Mouse (Mus musculus) urinary bladder, postnatal 14 days (tissue): Measurements from ENCODE around the gene Ptpn14.
A peak's percentile ranks its signal among the peaks of the same experiment; 100 is the strongest.

ENCODE experiments used
- DNase-seq: peaks from one replicate; pipeline ENCODE4 v3.0.0; 2021; ENCODE audit warnings: low spot score

Gene Ptpn14

DNA sequence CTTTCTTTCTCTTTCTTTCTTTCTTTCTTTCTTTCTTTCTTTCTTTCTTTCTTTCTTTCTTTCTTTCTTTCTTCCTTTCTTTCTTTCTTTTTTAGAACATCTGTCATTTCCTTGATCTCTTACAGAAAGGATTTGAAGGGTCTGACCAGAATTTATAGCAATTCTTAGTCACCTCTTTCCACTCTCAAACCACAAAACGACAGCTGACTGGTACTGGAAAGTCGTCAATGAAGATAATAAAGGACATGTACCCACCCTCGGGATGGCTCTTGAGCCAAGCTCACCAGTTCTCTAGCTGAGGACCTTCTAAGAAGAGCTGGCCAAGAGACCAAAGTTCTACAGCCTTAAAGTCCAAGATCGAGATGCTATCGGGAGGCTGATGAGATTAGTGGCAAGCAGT, 9.5 kb upstream of the Ptpn14 start:
- no peak for DNase-seq

DNA sequence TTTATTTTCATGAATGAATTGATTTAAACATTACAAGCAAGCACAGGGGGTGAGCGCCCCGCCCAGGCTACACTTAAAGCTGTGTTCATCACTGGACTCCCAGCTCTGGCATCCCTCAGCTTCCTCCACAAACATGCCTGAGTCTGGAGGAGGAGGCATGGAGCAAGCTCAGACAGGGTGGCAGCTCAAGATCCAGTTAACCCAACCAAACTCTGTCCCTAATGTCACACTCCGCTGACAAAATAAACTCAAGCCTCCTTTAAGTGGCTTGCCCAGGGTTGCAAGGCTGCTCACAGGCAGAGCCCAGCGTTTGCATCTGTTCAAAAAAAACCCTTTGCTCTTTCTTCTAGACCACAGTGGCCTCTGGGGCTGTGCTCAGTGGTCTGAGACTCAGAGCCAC, 1.9 kb upstream of the Ptpn14 start:
- DNase-seq, result no peak

DNA sequence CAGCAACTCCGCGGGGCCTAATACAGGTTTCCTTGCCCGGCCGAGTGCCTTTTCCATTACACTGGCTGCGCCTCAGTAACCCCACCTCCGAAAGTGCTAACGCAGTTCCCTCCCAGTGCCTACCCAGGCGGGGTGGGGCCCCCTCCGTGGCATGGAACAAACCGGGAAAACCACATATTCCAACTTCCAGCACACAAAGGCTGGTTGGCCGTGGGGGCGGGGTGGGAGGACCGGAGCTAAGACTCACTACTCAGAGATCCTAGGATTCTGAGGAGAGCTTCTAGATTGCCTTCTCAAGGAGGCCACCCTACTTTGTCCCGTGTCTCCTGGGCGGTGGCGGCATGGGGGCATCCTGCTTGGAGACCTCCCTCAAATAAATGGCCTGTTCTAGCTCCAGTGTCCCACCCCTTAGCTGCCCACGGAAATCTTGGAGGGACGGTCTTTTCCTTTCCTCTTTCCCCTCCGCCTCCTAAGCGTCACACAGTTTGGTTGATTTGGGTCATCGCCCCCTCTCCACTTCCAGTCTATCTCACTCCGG, 653 bp upstream of the Ptpn14 start:
- peak; percentile 79 for DNase-seq

DNA sequence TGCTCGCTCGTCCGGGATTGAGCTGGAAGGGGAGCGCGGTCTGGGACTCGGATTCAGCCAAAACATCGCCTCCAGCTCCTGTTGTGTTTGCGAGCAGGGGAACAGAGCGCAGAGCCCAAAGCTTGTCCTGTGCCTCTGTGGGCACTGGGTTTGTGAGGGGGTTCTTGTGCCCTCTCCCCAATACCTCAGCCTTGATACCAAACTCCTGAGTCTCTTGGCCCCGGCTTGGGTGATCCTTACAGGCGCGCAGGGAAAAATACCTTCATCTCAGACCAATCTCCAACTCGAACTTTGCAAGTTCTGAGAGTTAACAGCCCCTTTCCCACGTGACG, 682 bp downstream of the Ptpn14 start:
- DNase-seq, result no peak

DNA sequence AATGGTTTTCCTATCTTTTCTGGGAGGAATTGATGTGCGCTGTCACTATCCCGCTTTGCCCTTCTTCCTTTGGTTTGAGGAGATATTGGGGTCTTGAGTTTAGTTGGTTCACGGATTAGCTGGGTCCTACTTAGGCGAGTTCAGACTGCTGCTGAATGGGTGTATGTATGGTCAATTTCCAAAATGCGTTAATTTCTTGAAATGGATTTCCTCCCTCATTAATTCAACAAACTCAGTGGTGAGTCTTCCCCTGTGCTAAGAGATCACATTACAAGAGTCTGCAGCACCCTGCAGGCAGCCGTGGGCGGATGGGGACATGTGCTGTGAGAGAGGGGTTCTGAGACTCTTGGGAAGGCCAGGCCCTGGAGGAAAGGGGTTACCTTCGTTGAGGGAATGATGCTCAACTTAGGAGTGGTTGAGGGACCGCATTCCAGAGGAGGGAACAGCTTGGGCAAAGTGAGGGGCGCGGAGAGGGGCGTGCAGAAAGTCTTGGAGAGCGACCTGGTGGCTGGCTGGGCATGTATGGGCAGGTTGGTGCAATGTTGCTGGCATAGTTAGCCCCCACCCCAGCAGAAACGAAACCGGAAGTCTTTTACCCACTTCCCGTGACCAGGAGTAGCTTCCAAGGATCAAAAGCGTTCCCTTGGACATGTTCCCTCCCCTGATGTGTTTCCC, 1.2 kb downstream of the Ptpn14 start:
- peak; percentile 51 for DNase-seq

DNA sequence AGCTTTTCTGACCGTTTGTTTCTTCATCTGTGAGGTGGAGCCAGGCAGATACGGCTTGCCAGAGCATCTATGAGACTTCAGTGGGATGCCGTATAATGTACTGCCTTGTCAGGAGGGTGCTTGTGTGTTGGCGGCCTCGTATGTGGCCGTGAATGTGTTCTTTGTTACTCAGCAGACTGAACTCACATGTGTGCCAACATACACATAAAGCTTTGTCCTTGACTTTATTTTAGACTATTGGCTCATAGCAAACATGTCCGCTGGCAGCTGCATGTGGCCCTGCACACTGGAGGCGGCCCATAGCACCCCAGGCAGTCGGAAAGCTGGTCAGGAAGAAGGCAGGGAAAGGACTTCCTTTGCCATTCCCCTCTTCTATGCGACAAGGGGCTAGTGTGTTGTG, 3.6 kb downstream of the Ptpn14 start:
- no peak for DNase-seq

DNA sequence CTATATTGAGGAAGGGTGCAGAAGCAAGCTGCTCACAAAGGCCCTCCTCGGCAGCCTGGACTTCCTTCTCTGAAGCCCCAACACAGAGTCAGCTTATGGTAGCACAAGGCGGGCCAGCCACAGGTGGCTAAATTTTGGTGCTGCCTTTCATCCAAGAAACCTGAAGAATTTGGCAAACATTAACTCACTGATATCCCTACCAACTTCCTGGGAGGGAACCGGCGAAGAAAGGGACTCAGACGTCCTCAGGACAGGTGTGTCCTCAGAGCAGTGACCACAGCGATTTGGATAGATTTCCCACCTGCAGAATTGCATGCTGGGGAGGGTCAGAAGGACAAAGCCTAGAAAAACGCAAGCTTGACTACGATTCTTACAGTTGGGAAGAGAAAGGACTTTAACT, 4.1 kb downstream of the Ptpn14 start:
- DNase-seq, result no peak

DNA sequence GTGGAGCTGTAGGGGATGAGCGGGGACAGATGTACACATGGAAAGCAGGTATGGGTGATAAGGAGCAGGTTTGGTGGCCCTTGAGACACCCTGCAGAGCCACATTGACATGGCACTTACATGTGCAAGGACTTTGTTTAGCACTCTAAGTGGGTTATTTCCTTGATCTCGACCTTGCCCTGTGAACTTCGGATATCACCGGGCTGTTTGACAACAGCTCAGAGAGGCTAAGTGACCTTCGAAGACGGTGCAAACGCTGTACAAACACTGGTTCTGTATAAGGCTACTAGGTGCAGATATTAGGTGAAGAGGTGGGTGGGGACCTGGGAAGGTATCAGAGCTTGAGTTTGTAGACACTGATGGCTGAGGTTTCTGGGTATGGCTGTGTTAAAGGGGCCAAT, 12.0 kb downstream of the Ptpn14 start:
- no peak for DNase-seq

DNA sequence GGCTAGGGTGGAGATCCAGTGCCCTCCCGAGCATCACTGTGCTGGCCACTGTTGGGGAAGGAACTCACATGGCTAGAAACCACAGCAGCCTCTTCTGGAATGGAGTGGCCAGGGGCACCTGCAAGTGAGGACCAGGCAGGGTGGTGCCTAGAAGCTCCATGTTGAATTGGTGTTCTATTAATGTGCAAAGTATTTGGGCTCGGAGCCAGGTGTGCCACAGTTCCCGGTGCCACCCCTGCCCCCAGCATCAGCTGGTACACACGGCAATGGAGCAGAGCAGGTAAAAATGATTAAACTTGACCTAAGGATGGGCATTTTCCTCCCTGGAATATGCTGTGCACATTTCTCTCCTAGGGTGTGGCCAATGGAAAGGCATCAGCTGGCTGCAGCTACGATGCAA, 14.0 kb downstream of the Ptpn14 start:
- DNase-seq, result no peak

DNA sequence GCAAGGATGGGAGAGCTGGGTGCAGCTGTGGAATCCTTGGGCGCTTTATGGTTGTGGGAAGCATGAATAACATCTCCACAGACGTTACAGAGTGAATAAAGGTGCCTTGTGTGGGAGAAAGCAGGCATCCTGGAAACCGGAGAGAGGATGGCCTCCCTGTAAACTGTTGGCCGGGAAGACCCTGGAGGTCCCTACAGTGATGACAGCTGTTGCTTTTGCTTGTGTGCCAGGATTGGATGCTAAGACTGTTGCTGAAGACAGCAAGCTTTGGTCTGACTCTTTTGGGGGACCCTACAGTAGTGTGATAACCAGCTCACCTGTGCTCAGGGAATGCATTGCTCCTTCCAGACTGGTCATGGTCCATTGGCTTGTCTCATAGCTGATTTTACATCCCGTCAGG, 15.1 kb downstream of the Ptpn14 start:
- DNase-seq, result no peak

DNA sequence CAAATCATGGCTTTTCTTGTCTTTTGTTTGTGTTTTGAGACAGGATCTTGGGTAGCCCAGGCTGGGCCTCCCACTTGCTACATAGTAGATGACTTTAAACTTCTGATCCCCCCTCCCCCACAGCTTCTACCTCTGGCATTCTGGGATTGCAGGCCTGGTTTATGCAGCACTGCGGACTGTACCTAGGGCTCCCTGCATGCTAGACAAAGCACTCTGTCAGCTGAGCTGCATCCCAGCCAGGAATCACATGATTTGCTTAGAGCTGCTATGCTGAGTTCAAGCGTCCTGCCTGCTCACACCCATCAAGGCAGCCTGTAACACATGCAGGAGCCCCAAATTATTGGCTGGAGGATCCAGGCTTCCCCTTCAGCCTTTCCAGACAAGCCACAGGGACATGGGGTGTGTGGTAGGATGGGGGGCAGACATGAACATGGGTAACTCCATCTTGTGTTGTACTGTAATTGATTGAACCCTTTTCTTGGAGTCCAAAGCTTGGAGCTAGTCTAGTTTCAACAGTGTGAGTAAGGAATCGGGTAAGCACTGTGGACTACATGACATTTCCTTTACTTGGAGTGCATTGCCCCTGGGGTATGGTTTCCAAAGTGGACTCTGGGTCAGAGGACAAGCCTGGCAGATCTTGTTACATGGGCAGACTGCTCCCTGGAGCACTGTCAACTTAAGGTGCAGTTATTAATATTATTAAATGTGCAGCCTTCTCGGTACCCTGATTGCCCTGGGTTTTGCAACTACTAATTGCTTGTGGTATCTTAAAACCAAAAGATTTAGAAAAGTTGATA, 17.0 kb downstream of the Ptpn14 start:
- no peak for DNase-seq

DNA sequence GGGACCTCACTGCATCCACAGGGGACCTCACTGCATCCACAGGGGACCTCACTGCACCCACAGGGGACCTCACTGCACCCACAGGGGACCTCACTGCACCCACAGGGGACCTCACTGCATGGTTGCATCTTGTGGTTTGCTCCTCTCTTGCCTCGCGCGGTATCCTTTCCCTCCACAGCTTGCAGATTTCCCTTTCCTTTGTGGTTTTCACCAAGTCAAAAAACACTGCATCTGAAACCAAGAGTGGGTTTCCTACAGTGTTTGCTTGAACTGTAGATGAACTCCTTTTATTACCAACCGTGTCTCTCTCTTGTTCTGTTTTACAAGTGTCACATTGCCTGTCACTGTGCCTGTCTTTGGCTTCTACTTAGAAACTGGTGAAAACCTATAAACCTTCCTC, 18.5 kb downstream of the Ptpn14 start:
- no peak for DNase-seq

DNA sequence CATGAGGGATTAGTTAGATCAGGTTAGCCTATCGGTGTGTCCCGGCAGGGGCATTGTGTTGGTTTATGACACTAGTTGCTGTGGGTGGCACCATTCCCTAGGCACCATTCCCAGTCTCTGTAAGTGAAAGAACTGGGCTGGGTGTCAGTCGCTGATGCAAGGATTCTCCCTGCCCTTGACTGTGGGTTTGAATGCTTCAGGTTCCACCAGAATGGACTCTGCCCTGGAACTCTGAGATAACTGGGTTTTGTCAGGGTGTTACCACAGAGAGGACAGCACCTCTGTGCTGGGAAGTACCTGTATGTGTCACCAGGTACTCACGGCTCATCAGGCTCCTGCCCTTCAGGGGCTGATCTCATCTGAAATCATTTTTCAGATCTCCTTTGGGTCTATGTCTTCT, 21.7 kb downstream of the Ptpn14 start:
- no peak for DNase-seq

DNA sequence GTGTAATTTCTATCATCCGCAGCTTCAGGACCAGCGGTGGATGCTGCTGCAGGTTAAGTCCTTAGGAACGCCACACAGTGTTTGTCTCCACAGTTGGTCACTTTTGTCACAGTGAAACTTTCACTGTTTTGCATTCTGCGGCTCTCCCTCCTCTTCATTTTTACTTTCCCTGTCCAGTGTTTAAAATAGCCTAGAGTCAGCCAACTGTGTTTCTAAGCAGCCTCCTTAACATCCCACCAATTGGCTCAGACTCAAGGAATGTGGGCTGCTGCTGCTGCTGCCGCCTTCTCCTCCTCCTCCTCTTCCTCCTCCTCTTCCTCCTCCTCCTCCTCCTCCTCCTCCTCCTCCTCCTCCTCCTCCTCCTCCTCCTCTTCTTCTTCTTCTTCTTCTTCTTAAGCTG, 22.2 kb downstream of the Ptpn14 start:
- DNase-seq, result no peak

DNA sequence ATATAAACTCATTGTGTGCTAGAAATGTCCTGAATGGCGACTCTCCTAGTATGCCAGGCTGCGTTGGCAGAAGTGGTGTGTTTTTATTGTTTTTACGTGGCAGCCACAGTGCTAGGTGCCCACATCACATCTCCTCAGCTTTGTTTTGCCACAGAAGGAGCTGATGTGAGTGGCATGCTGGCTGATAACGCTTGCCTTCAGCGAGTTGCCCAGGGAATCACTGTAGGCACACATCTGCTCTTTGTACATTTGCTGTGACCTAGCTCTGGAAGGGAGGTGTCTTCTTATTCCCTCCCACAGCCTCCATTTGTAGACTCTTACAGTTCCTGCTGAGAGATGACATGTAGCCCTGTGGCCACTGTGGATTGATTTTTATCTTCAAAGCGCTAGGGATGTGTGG, 24.2 kb downstream of the Ptpn14 start:
- DNase-seq, result no peak

DNA sequence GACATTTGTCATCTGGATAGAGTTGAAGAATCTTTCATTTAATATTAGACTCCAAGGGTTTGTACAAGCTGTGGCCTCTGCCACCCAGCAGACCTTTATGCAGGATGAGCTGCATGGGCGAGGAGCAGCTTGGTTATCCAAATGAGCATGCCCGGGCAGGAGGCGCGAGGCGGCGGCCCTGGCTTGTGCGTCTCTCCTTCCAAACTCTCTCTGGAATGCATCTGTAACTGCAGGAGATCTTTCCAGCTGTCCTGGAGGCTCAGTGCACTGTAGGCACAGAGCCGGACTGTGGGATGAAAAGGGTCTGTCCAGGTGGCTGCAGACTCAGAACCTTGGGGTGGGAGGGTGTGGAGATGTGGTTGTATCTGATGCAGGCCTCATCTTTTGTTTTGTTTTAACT, 27.0 kb downstream of the Ptpn14 start:
- DNase-seq, result peak; percentile 61

DNA sequence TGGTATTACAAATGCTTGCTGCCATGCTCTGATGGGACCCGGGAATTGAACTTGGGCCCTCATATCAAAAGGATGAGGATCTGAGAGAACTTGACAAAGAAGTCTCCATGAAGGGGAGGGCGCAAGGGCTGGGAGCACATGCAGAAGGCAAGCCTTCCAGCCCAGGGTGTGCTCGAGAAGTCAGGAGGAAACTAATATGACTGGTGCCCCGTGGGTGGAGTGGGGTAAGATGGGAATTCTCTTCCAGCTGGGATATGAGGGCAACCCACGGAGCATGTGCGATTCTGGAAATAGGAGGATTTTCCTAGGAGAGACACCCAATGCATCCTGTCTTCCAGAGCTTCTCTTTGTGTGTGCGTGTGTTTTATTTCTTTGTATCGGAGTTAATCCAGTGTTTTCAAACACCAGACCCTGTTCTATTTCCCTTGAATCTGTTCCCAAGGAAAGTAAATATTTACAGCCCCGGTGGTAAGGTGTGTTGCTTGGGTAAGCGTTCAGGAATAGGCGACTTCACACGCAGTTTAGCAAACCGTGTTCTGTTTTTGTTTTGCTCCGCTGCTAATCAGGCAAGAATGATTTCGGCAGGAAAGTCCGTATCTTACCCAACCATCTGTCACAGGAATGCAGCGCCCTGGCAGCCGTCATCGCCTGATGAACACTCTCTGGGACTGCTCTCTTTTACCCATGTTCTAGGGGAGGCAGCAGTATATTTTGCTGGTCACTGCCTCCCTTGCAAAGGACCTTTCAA, 28.4 kb downstream of the Ptpn14 start:
- DNase-seq, result peak; percentile 31

DNA sequence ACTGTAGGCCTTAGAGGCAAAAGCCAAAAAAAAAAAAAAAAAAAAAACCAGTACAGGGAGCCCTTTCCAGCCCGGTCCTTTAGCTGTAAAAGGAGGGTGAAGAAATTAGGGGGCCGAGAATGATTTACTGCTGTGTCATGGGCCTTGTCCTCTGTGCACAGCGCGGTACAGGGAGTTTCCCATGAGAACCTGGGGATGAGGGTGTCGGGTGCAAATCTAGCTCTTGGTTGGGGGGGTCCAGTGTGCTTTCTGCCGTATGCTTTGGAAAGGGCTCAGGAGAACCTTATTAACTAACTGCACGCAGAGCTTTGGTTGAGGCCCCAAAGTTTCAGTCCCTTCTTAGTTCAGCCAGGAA, 29.0 kb downstream of the Ptpn14 start:
- DNase-seq, result no peak

DNA sequence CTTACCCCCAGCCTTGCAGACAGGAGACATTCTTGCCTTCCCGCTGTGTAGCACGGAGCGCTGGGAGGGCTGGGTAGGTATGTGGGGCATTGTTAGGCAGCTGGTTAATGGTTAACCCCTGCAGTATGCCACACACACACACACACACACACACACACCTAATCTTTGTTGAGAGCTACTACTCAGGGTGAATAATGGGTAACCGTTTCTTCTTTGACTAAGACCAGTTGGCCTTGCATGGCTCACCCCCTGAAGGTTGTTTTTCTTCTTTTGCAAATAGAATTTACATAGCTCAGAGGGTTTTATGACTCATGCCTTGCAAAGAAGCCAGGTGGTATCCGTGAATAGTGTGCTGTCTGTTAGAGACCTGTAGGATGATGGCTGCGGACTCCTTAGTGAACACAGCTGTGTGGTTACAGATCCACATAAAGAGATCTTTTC, 33.5 kb downstream of the Ptpn14 start:
- peak; percentile 69 for DNase-seq

DNA sequence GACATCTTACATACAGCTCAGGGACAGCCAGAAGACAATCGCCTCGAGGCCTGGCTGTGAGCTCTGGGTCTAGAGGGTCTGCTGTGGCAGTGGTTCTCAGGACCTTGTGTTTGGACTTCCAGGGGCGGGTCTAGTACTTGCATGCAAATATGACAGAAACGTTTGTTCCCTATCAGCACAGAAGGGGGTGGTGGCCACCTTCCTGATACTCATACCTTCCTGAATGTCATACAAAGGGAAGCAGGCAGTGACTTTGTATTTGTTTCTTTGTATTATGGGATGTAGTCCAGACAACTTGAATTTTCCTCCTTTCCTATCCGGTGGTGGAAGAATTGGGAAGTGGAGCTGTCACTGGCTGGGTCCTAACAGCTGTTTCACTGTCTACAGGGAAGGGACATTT, 36.2 kb downstream of the Ptpn14 start:
- DNase-seq, result no peak

DNA sequence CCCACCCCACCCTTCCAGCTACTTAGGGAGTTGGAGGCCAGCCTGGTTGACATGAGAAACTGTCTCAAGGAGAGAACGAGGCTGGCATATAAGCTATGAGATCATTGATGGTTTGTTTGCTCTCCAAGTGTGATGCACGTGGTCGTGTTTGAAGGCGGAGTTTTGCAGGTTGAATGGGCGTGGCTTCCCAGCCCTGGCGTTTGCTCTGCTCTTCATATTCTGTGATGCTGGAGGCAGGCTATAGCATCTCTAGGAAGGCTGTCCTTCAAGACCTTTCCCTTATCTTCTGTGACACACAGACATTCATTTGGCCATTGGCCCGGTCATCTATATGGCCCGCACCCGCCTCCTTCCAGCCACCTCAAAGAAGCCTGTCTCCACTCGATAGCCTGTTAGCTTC, 39.1 kb downstream of the Ptpn14 start:
- DNase-seq, result no peak

DNA sequence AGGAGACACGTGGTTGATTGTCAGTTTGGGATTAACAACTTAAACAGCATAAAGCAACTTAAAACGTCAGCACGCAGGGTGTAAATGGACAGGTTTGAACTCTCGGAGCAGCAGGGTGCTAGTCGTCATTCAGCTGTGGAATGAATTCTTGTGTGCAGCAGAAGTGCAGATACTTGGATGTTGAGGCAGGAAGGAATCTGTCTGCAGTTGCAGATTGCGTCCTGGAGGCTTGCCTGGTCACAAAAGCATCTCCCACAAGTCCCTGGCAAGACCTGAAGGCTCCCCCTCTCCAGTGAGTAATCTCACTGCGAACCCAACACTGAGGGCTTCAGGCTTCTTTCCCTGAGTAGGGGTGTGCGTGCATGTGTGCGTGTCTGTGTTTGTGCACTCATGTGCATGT, 39.8 kb downstream of the Ptpn14 start:
- DNase-seq, result no peak

DNA sequence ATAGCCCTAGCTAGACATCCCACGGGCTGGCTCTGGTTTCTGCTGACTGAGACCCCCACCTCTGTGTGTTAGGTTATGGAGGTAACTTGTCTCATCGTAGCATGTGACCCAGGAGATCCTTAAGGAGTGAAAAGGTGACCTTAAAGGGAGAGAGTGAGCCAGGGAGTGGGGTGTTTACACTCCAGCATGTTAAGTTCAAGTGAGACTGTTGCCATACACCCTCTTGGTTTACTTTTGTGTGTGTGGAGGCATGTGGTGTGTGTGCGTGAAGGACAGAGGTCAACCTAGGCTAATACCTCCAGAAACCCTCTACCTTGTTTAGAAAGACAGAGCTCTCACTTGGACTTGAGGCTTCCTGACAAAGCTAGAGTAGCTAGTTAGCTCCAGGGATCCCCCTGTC, 42.4 kb downstream of the Ptpn14 start:
- no peak for DNase-seq
